Mouse (Mus musculus) cerebellum, adult 2 months (tissue): ENCODE measurements around the gene Atg16l1.

Source experiments
- CTCF ChIP-seq: fragments of 200-500 bp; IDR thresholded peaks from 2 replicates; pipeline ENCODE4 v1.5.1; 2011; ENCODE audit warnings: low read depth, mild to moderate bottlenecking, control low read depth, low read length, moderate library complexity, borderline replicate concordance; ENCODE audit not compliant: insufficient read depth
- POLR2A ChIP-seq: fragments of 200-500 bp; IDR thresholded peaks from 2 replicates; pipeline ENCODE4 v1.6.1; 2011; ENCODE audit warnings: low read length, control low read depth, borderline replicate concordance; ENCODE audit not compliant: insufficient read depth

- no peak for TF ChIP-seq POLR2A
- no peak for TF ChIP-seq CTCF
Measured at GRCm38 (mm10) chr1:87792438-87793137, 36.9 kb downstream of the Atg16l1 start.
